Mouse (Mus musculus) kidney, postnatal 0 days (tissue): Measurements from ENCODE around the gene Tmem211. TPM values are rescaled to one million over a fixed set of nuclear protein-coding genes. Genes with fewer than 3 reads are reported as not detected.
A peak's percentile ranks its signal among the peaks of the same experiment; 100 is the strongest.

Experiments used
- ATAC-seq: fragments of 200-750 bp; cut with Nextera tagmentation; replicated peaks from 2 replicates; pipeline ENCODE4 v1.8.0; 2017; ENCODE audit warnings: low read depth, moderate number of reproducible peaks, moderate TSS enrichment, moderate library complexity; ENCODE audit not compliant: low FRiP score
- DNase-seq: peaks from one replicate; pipeline ENCODE4 v3.0.0-alpha.2; 2016; ENCODE audit warnings: low spot score
- H3K27ac ChIP-seq: fragments of 300-500 bp; sonication (generic); 2 replicates; pipeline ENCODE4 v1.5.1; 2014; ENCODE audit warnings: mild to moderate bottlenecking
- H3K27me3 ChIP-seq: fragments of 300-500 bp; sonication (generic); 2 replicates; pipeline ENCODE4 v1.6.1; 2014; ENCODE audit warnings: low read length, mixed read lengths; ENCODE audit not compliant: insufficient read depth
- H3K36me3 ChIP-seq: fragments of 300-500 bp; sonication (generic); 2 replicates; pipeline ENCODE4 v1.6.1; 2014; ENCODE audit warnings: low read length, mixed read lengths; ENCODE audit not compliant: insufficient read depth
- H3K4me1 ChIP-seq: fragments of 300-500 bp; sonication (generic); replicated peaks from 2 replicates; pipeline ENCODE4 v1.6.1; 2014; ENCODE audit warnings: antibody characterized with exemption, low read length, mixed read lengths; ENCODE audit not compliant: insufficient read depth
- H3K4me2 ChIP-seq: fragments of 300-500 bp; sonication (generic); 2 replicates; pipeline ENCODE4 v1.6.1; 2014; ENCODE audit warnings: mild to moderate bottlenecking, low read length, moderate library complexity, mixed read lengths
- H3K4me3 ChIP-seq: fragments of 300-500 bp; sonication (generic); replicated peaks from 2 replicates; pipeline ENCODE4 v1.5.1; 2014; ENCODE audit warnings: low read depth, low read length
- H3K9ac ChIP-seq: fragments of 300-500 bp; sonication (generic); 2 replicates; pipeline ENCODE4 v1.6.1; 2014; ENCODE audit warnings: low read depth, low read length
- H3K9me3 ChIP-seq: fragments of 300-500 bp; sonication (generic); replicated peaks from 2 replicates; pipeline ENCODE4 v1.6.1; 2016; ENCODE audit warnings: low read length, inconsistent platforms, mixed read lengths
- CTCF ChIP-seq: IDR thresholded peaks from 2 replicates; pipeline ENCODE4 v1.5.1; 2016; ENCODE audit warnings: antibody characterized with exemption, low read depth, mild to moderate bottlenecking, moderate library complexity
- WGBS: fragments of 180-500 bp; shearing (Covaris S2); extraction: QIAGEN DNeasy Blood & Tissue Kit; methylation state at CpG from one replicate; pipeline ENCODE4 v1.1.7; 2014; 5-methylcytosine and 5-hydroxymethylcytosine counted together
- polyA plus RNA-seq: library from polyadenylated mRNA; unstranded; fragments of >200 nt; fragmentation: Nextera tagmentation; extraction: Ambion mirVana; gene quantifications from 2 replicates; pipeline ENCODE4 v1.2.1, GENCODE M21; 2015

Tmem211 gene
- polyA plus RNA-seq, 1 experiment from 2014 or later: 0.12 TPM

GRCm38 (mm10) chr5:113250806-113251205 is 24.1 kb downstream of the Tmem211 start:
- H3K9me3 ChIP-seq: no peaks in the 10 kb centered on the region
- no peak overlapping the region for H3K9ac ChIP-seq
- no peak for TF ChIP-seq CTCF
- no peak overlapping the region for H3K4me3 ChIP-seq
- no peaks in the 10 kb centered on the region for H3K27me3 ChIP-seq
- H3K36me3 ChIP-seq: no peaks in the 10 kb centered on the region
- 96% methylated on average over 11 of the region's 11 CpGs for WGBS
- no peaks in the 10 kb centered on the region for H3K4me1 ChIP-seq
- H3K4me2 ChIP-seq: no peak overlapping the region
- H3K27ac ChIP-seq: no peak overlapping the region
- no peak for ATAC-seq
- DNase-seq: no peak

DNA sequence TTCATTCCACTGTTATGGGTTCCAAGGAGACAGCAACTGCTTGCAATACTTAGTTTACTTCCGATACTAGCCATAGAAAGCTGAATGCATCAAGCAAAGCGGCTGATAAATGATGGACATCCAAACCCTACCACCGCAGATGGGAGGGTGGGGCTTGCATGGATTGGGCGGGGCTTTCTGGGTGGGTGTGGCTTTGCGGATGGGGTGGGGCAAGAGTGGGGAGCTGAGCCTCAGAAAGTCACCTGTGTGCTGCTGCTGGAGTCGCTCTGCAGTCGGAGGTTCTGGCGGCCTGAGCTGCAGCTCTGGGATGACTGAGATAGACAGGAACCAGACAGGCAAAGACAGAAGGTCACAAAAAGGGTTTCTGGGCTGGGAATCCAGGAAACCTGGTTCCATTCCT is 38.9 kb downstream of the Tmem211 start:
- no peak overlapping the region for H3K27ac ChIP-seq
- WGBS: 86% methylated on average over 8 of the region's 8 CpGs
- no peak for DNase-seq
- H3K9ac ChIP-seq: no peak overlapping the region
- TF ChIP-seq CTCF: no peak
- H3K4me3 ChIP-seq: no peak overlapping the region
- H3K9me3 ChIP-seq: no peaks in the 10 kb centered on the region
- no peak for ATAC-seq
- no peak overlapping the region for H3K4me2 ChIP-seq
- no peaks in the 10 kb centered on the region for H3K36me3 ChIP-seq
- H3K27me3 ChIP-seq: no peaks in the 10 kb centered on the region
- no peaks in the 10 kb centered on the region for H3K4me1 ChIP-seq

DNA sequence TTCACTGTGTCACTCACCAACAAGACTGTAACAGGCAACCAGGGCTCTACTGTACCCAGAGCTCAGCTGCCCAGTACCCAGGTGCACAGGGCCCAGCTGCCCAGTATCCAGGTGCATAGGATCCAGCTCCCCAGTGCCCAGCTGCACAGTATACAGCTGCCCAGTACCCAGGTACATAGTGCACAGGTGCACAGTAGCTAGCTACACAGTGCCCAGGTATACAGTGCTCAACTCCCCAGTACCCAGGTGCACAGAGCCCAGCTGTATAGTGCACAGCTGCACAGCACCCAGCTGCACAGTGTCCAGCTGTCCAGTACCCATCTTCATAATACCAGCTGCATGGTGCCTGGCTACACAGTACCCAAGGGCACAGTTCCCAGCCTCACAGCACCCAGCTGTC is 41.5 kb downstream of the Tmem211 start:
- H3K36me3 ChIP-seq: no peaks in the 10 kb centered on the region
- H3K9ac ChIP-seq: no peak overlapping the region
- no peak overlapping the region for H3K27ac ChIP-seq
- DNase-seq (no peak), ATAC-seq (no peak)
- no peaks in the 10 kb centered on the region for H3K27me3 ChIP-seq
- H3K4me3 ChIP-seq: no peak overlapping the region
- H3K9me3 ChIP-seq: no peaks in the 10 kb centered on the region
- TF ChIP-seq CTCF: no peak
- no peak overlapping the region for H3K4me2 ChIP-seq
- no peaks in the 10 kb centered on the region for H3K4me1 ChIP-seq

DNA sequence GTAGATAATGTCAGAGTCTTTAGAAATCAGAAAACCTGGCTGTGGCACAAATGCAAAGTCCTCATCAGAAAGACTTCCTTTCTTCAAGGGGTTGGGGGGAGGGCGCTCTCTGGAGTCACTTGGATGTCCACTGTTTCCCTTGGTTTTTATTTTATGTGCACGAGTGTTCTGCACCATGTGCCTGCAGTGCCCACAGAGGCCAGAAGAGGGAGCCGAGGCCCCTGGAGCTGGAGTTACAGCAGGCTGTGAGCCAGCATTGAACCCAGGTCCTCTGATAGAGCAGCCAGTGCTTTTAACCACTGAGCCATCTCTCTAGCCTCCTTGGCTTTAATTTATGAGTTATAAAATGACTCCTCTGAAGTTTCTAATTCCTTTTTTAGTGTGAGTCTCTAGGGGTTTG is 43.3 kb downstream of the Tmem211 start:
- Histone ChIP-seq H3K9ac (no peak overlapping the region), H3K4me3 (no peak overlapping the region), H3K4me1 (no peaks in the 10 kb centered on the region), H3K4me2 (no peak overlapping the region), H3K27me3 (no peaks in the 10 kb centered on the region), H3K27ac (no peak overlapping the region), H3K36me3 (no peaks in the 10 kb centered on the region), H3K9me3 (no peaks in the 10 kb centered on the region)
- 82% methylated on average over 3 of the region's 3 CpGs for WGBS
- DNase-seq (no peak), ATAC-seq (no peak)
- peak; percentile 43; the same call in 1 of the 2 replicates for TF ChIP-seq CTCF

GRCm38 (mm10) chr5:113271207-113271811 is 44.6 kb downstream of the Tmem211 start:
- Histone ChIP-seq H3K27ac (no peak overlapping the region), H3K4me1 (no peaks in the 10 kb centered on the region), H3K27me3 (no peaks in the 10 kb centered on the region), H3K9me3 (no peaks in the 10 kb centered on the region), H3K9ac (no peak overlapping the region), H3K4me2 (no peak overlapping the region), H3K36me3 (no peaks in the 10 kb centered on the region), H3K4me3 (no peak overlapping the region)
- whole genome bisulfite sequencing: 60% methylated on average over 11 of the region's 11 CpGs
- ATAC-seq: no peak
- peak; percentile 36 for DNase-seq
- TF ChIP-seq CTCF: no peak

DNA sequence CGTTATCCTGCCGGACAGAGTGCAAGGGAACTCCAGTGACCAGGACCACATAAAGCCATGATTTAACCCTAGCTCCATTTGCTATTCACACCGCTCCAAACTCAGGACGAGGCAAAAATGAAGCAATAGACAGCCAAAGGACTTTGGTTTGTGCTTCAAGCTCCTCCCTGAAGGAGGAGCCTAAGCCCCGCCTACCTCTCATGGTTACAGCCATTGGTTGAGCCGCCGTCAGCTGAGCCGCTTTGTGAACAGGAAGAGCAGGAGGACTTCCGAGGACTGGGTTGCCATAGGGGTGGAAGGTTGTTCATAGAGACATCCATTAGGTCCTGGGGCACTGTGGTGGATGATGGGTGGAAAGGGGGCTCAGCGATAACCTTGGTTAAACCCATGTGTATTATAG is 49.1 kb downstream of the Tmem211 start:
- Histone ChIP-seq H3K27ac (no peak overlapping the region), H3K9me3 (no peaks in the 10 kb centered on the region), H3K4me1 (no peaks in the 10 kb centered on the region), H3K27me3 (no peaks in the 10 kb centered on the region), H3K4me2 (no peak overlapping the region), H3K36me3 (no peaks in the 10 kb centered on the region), H3K4me3 (no peak overlapping the region), H3K9ac (no peak overlapping the region)
- TF ChIP-seq CTCF: no peak
- ATAC-seq: no peak
- WGBS: 74% methylated on average over 10 of the region's 10 CpGs
- DNase-seq: no peak
